Mouse (Mus musculus) lung, postnatal 0 days (tissue): ENCODE results near the gene Gosr1.

ENCODE experiments used
- CTCF ChIP-seq: IDR thresholded peaks from 2 replicates; pipeline ENCODE4 v1.5.1; 2016; ENCODE audit warnings: antibody characterized with exemption, mild to moderate bottlenecking
- EP300 ChIP-seq: IDR thresholded peaks from 2 replicates; pipeline ENCODE4 v1.6.1; 2016; ENCODE audit warnings: antibody characterized with exemption, mild to moderate bottlenecking, control low read depth

DNA sequence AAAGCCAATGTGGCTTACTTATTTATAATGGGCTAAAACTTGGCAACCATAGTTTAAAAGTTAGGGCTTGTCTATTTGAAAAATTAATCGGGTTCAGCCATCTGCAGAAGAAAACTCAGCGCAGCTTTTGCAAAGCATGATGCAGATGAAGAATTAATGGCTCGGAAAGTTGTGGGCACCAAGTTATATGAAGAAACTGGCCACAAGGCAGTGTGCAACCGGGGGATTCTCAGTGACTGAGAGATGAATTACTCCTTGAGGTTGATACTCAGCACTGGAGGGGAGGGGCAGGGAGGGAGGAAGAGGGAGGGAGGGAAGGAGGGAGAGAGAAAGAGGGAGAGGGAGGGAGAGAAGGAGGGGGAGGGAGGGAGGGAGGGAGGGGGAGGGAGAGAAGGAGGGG, 46.4 kb downstream of the Gosr1 start:
- no peak for TF ChIP-seq CTCF
- TF ChIP-seq EP300: no peak
